Mouse (Mus musculus): ENCODE data around the gene Emp2. TPM values are rescaled to one million over a fixed set of nuclear protein-coding genes. Genes with fewer than 3 reads are reported as not detected.
A peak's percentile ranks its signal among the peaks of the same experiment; 100 is the strongest.

Gene Emp2
- polyA plus RNA-seq, 1 experiment from 2014 or later = 1.5 TPM

DNA sequence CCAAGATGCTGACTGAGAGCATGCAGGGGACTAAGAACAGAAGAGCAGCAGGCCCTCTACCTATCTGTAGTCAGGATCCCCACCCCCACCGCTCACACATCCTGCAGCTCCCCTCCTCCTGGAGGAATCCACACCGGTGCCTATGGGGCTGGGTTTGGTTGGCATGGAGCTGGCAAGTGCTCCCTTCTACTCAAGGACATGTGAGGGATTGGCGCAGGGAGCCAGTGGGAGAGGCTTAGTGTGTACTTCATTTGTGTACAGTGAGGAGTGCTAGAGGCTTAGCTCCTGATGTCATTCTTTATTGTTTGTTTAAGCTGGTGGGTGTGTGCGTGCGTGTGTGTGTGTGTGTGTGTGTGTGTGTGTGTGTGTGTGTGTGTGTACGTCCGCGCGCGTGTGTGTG, 36.1 kb upstream of the Emp2 start:
- Histone ChIP-seq H3K27ac (ENCODE audit: low read depth) (no peak overlapping the region), H3K36me3 (replicated peaks; ENCODE audit: insufficient read depth, low read length) (no peaks in the 10 kb centered on the region), H3K4me2 (ENCODE audit: low read depth, low read length) (no peak overlapping the region), H3K9ac (replicated peaks) (no peak overlapping the region), H3K9me3 (ENCODE audit: low read length) (no peaks in the 10 kb centered on the region), H3K27me3 (ENCODE audit: insufficient read depth, low read length) (no peaks in the 10 kb centered on the region), H3K4me3 (ENCODE audit: low read depth, low read length) (no peak overlapping the region), H3K4me1 (ENCODE audit: insufficient read depth) (no peaks in the 10 kb centered on the region)
- ATAC-seq (peak; percentile 79), DNase-seq (no peak)
- WGBS (ENCODE audit: insufficient replicate concordance) = 72% methylated on average over 10 of the region's 10 CpGs
- TF ChIP-seq CTCF (IDR thresholded peaks at IDR 0.05; ENCODE audit: low read depth) (no peak), EP300 (IDR thresholded peaks at IDR 0.05; ENCODE audit: low read depth) (no peak)

DNA sequence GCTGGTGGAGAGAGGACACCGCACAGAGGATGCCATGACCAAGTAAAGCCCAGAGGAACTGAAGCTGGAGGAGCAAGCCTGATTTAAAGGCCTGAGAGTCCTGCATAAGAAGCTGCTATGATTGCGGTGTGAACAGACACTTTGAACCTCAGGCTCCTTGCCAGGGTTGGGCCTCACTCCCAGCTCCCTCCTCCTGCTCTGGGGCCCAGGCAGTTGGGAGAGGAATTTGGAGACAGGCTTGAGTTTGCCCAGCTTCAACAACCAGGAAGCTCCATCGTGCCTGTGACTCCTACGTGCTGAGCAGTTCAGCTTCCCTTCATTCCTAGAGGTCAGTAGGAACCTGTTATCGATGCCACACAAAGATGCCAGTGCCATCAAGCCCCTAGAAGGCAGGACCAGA, 35.7 kb upstream of the Emp2 start:
- ATAC-seq = no peak
- Histone ChIP-seq H3K4me3 (ENCODE audit: low read depth, low read length) (no peak overlapping the region), H3K27me3 (ENCODE audit: insufficient read depth, low read length) (no peaks in the 10 kb centered on the region), H3K4me1 (ENCODE audit: insufficient read depth) (no peaks in the 10 kb centered on the region), H3K27ac (ENCODE audit: low read depth) (no peak overlapping the region), H3K36me3 (replicated peaks; ENCODE audit: insufficient read depth, low read length) (no peaks in the 10 kb centered on the region), H3K9ac (replicated peaks) (no peak overlapping the region), H3K9me3 (ENCODE audit: low read length) (no peaks in the 10 kb centered on the region), H3K4me2 (ENCODE audit: low read depth, low read length) (no peak overlapping the region)
- no peak for TF ChIP-seq EP300 (IDR thresholded peaks at IDR 0.05; ENCODE audit: low read depth)
- no peak for TF ChIP-seq CTCF (IDR thresholded peaks at IDR 0.05; ENCODE audit: low read depth)
- no peak for DNase-seq
- WGBS (ENCODE audit: insufficient replicate concordance) = 60% methylated on average over 5 of the region's 5 CpGs

- ATAC-seq (no peak), DNase-seq (no peak)
- no peak overlapping the region for H3K27ac ChIP-seq (ENCODE audit: low read depth)
- H3K4me2 ChIP-seq (ENCODE audit: low read depth, low read length) = no peak overlapping the region
- H3K4me3 ChIP-seq (ENCODE audit: low read depth, low read length) = no peak overlapping the region
- H3K27me3 ChIP-seq (ENCODE audit: insufficient read depth, low read length) = no peaks in the 10 kb centered on the region
- H3K4me1 ChIP-seq (ENCODE audit: insufficient read depth) = no peaks in the 10 kb centered on the region
- WGBS (ENCODE audit: insufficient replicate concordance) = 73% methylated on average over 7 of the region's 7 CpGs
- no peak for TF ChIP-seq EP300 (IDR thresholded peaks at IDR 0.05; ENCODE audit: low read depth)
- TF ChIP-seq CTCF (IDR thresholded peaks at IDR 0.05; ENCODE audit: low read depth) = no peak
- no peaks in the 10 kb centered on the region for H3K36me3 ChIP-seq (replicated peaks; ENCODE audit: insufficient read depth, low read length)
- no peak overlapping the region for H3K9ac ChIP-seq (replicated peaks)
- no peaks in the 10 kb centered on the region for H3K9me3 ChIP-seq (ENCODE audit: low read length)
Measured at GRCm38 (mm10) chr16:10347551-10347950, 33.8 kb upstream of the Emp2 start.

GRCm38 (mm10) chr16:10341110-10341509, 27.3 kb upstream of the Emp2 start:
- Histone ChIP-seq H3K4me2 (ENCODE audit: low read depth, low read length) (no peak overlapping the region), H3K4me3 (ENCODE audit: low read depth, low read length) (no peak overlapping the region), H3K9ac (replicated peaks) (no peak overlapping the region), H3K9me3 (ENCODE audit: low read length) (peaks cover 3% of the 10 kb centered on the region; the same call in 1 of the 2 replicates), H3K36me3 (replicated peaks; ENCODE audit: insufficient read depth, low read length) (no peaks in the 10 kb centered on the region), H3K4me1 (ENCODE audit: insufficient read depth) (no peaks in the 10 kb centered on the region), H3K27me3 (ENCODE audit: insufficient read depth, low read length) (no peaks in the 10 kb centered on the region), H3K27ac (ENCODE audit: low read depth) (no peak overlapping the region)
- no peak for TF ChIP-seq EP300 (IDR thresholded peaks at IDR 0.05; ENCODE audit: low read depth)
- TF ChIP-seq CTCF (IDR thresholded peaks at IDR 0.05; ENCODE audit: low read depth) = no peak
- no peak for DNase-seq
- ATAC-seq = no peak
- 64% methylated on average over 4 of the region's 4 CpGs for WGBS (ENCODE audit: insufficient replicate concordance)

DNA sequence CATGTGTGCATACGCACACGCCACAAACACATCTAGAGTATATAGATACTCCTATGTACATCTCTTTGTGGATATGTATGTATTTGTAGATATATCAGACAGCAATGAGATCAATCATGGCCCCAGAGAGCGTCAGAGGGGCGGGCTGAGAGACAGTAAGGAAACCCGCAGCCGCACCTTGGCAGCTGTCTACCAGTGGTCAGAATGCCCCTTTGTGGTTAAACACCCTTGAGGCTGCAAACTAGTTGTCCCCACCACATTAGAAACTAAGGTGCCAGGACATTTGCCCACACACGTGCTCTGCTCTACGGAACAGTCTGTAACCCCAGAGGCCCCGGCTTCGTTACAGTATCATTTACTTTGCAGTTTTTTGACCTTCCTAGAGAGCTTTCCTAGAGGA, 26.2 kb upstream of the Emp2 start:
- ATAC-seq (no peak), DNase-seq (no peak)
- Histone ChIP-seq H3K4me1 (ENCODE audit: insufficient read depth) (no peaks in the 10 kb centered on the region), H3K9ac (replicated peaks) (no peak overlapping the region), H3K36me3 (replicated peaks; ENCODE audit: insufficient read depth, low read length) (no peaks in the 10 kb centered on the region), H3K9me3 (ENCODE audit: low read length) (peaks cover 3% of the 10 kb centered on the region; the same call in 1 of the 2 replicates), H3K27me3 (ENCODE audit: insufficient read depth, low read length) (no peaks in the 10 kb centered on the region), H3K4me2 (ENCODE audit: low read depth, low read length) (no peak overlapping the region), H3K27ac (ENCODE audit: low read depth) (no peak overlapping the region), H3K4me3 (ENCODE audit: low read depth, low read length) (no peak overlapping the region)
- no peak for TF ChIP-seq CTCF (IDR thresholded peaks at IDR 0.05; ENCODE audit: low read depth)
- no peak for TF ChIP-seq EP300 (IDR thresholded peaks at IDR 0.05; ENCODE audit: low read depth)
- 85% methylated on average over 10 of the region's 10 CpGs for WGBS (ENCODE audit: insufficient replicate concordance)

- peaks cover 3% of the 10 kb centered on the region; the same call in 1 of the 2 replicates for H3K9me3 ChIP-seq (ENCODE audit: low read length)
- H3K9ac ChIP-seq (replicated peaks) = no peak overlapping the region
- H3K27me3 ChIP-seq (ENCODE audit: insufficient read depth, low read length) = no peaks in the 10 kb centered on the region
- 78% methylated on average over 5 of the region's 5 CpGs for WGBS (ENCODE audit: insufficient replicate concordance)
- H3K4me2 ChIP-seq (ENCODE audit: low read depth, low read length) = no peak overlapping the region
- ATAC-seq = no peak
- H3K4me3 ChIP-seq (ENCODE audit: low read depth, low read length) = no peak overlapping the region
- DNase-seq = no peak
- no peak overlapping the region for H3K27ac ChIP-seq (ENCODE audit: low read depth)
- TF ChIP-seq EP300 (IDR thresholded peaks at IDR 0.05; ENCODE audit: low read depth) = no peak
- TF ChIP-seq CTCF (IDR thresholded peaks at IDR 0.05; ENCODE audit: low read depth) = no peak
- no peaks in the 10 kb centered on the region for H3K36me3 ChIP-seq (replicated peaks; ENCODE audit: insufficient read depth, low read length)
- no peaks in the 10 kb centered on the region for H3K4me1 ChIP-seq (ENCODE audit: insufficient read depth)
Measured at GRCm38 (mm10) chr16:10338601-10339000, 24.8 kb upstream of the Emp2 start.

Measured in liver, postnatal 0 days (tissue).